Comparison of ENCODE assay signal across 8 mouse cellular contexts in the genomic region with DNA sequence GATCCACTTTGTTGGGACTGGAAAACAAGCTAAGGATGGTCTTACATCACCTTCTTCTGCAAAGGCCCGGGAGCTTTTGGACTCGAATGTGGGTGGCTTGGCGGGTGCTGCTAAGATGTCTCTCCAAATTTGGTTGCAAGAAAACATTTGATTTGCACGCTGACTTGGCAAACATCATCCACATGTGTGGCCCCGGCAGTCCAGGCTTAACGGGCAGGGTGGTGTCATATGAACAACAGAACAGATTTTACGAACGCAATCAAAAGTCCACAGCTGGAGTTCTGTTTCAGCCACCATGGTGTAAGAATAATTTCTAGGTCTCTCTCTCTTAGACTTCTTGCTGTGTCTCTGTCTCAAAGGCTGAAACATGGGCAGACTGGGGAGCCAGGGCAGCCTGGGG. TPM values are rescaled to one million over a fixed set of nuclear protein-coding genes. Genes with fewer than 3 reads are reported as not detected.
A peak's percentile ranks its signal among the peaks of the same experiment; 100 is the strongest.
DNase-seq lines count a peak whose midpoint lies in the region; ATAC-seq lines count a peak whose summit lies in the region.
"Had no signal": no experiment of that assay in that cellular context is flagged by ENCODE, and none has a peak within 500 bp of the region (broad histone marks: within the 10 kb centered on the region; RNA-seq: fewer than 3 reads in every experiment).

No protein-coding gene starts in this region.

- peak overlapping the region; percentile 30 for H3K4me2 ChIP-seq in limb, embryonic 15.5 days

- peaks cover 47% of the 10 kb centered on the region for H3K4me1 ChIP-seq in limb, embryonic 15.5 days

- 0 out of 2 replicates have a peak overlapping the region, but pooled peaks have one; percentile 29 for H3K4me3 ChIP-seq in limb, embryonic 15.5 days

- no peak overlapping the region for H3K9ac ChIP-seq in limb, embryonic 15.5 days

- WGBS in limb, embryonic 15.5 days = 22% methylated on average over 8 of the region's 8 CpGs

- no peaks in the 10 kb centered on the region for H3K27me3 ChIP-seq in limb, embryonic 15.5 days

- DNase-seq in urinary bladder, postnatal 14 days (ENCODE audit: low spot score) = peak; percentile 51
- no peak for DNase-seq in urinary bladder, postnatal 25 days (ENCODE audit: low spot score)
- DNase-seq in heart, adult 9 months (ENCODE audit: low spot score in 2 of 2) = peak; percentile 59 to 73
- DNase-seq in Muller cell, postnatal 12 days (ENCODE audit: inconsistent ontology term) = no peak
- no peak for DNase-seq in retina, postnatal 1 day
- DNase-seq in T-cell, adult 2 months (ENCODE audit: low spot score) = no peak
- DNase-seq: cerebellum, adult 11 months had no signal

- ATAC-seq in limb, embryonic 15.5 days (ENCODE audit: insufficient number of reproducible peaks, low FRiP score, low TSS enrichment, low read depth) = no peak

- no peaks in the 10 kb centered on the region for H3K9me3 ChIP-seq in limb, embryonic 15.5 days

- peak overlapping the region; percentile 81 for H3K27ac ChIP-seq in limb, embryonic 15.5 days

- no peaks in the 10 kb centered on the region for H3K36me3 ChIP-seq in limb, embryonic 15.5 days

RNA-seq across cellular contexts. Expression of a gene that starts 3.6 kb away (rescaled TPM):
- 28.8 and 29.6 TPM in 2 replicates for polyA plus RNA-seq in limb, embryonic 15.5 days (2015; fragmentation: Nextera tagmentation; extraction: Ambion mirVana)

Comparison
In these comparisons a context has a peak if more than half of its experiments do, and no peak if none do; other contexts are left out.
1. DNase-seq: peak in urinary bladder, postnatal 14 days (single experiment) and heart, adult 9 months (2 of 2); none in urinary bladder, postnatal 25 days (single experiment), Muller cell, postnatal 12 days (single experiment), retina, postnatal 1 day (single experiment) and T-cell, adult 2 months (single experiment).